Mouse (Mus musculus) olfactory bulb, adult 2 months (tissue): ENCODE data around the gene Gemin7.

ENCODE experiments used
- CTCF ChIP-seq: fragments of 200-500 bp; IDR thresholded peaks from 2 replicates; pipeline ENCODE4 v1.5.1; 2012; ENCODE audit warnings: low read depth, mild to moderate bottlenecking, low read length, moderate library complexity; ENCODE audit not compliant: insufficient read depth
- POLR2A ChIP-seq: fragments of 200-500 bp; IDR thresholded peaks from 2 replicates; pipeline ENCODE4 v1.6.1; 2012; ENCODE audit warnings: mild to moderate bottlenecking, low read depth, low read length, moderate library complexity; ENCODE audit not compliant: insufficient read depth

GRCm38 (mm10) chr7:19558965-19559364, 18.4 kb downstream of the Gemin7 start:
- TF ChIP-seq CTCF (no peak), POLR2A (no peak)
